Mouse (Mus musculus) embryonic stem cell, embryonic (primary cell): ENCODE results near the gene 4930579G24Rik.

Experiments used
- CTCF ChIA-PET, 4 experiments: fragments of 300-600 bp in 2 of 4; fragments of 350-600 bp in 2 of 4; sonication (Branson Sonifier 250); formaldehyde crosslinking; loops; one replicate each; lab custom pipeline; 2022; ENCODE audit warnings: inconsistent platforms in 2 of 4; lab: Charles Lee
- POLR2A ChIA-PET, 4 experiments: fragments of 300-600 bp in 2 of 4; fragments of 350-600 bp in 2 of 4; sonication (Branson Sonifier 250); formaldehyde crosslinking; loops; one replicate each; lab custom pipeline; 2022; ENCODE audit warnings: antibody characterized with exemption in 4 of 4, inconsistent platforms in 1 of 4; lab: Charles Lee

The 4930579G24Rik gene

DNA sequence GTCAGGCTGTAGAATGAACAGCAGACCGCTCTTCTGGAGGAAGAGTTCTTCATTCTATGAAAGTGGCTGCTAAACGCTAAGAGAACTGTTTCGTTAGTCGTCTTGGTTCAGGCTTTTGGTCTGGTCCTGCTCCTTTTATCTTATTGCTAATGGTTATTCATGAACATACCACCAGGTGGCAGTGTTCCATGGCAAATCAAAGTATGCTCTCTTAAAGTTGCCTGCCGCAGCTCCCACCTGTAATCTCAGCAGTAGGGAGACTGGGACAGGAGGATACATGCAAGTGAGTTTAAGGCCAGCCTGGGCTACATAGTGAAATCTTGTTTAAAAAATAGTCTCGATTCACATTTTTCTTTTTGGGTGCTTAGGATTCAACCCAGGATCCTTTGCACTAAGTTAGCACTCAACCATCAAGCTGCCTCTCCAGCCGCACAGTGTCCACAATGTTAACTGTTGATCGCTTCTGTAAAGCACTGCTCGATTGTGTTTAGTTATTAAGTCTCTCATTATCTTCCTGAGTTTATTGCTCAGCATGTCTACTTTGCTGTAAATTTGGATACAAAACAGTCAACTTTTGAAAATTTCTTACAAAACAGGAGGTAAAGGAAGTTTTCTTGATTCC, 36.0 kb downstream of the 4930579G24Rik start:
- CTCF ChIA-PET, result interaction anchor here (0.5 to 2.4 kb wide), 30 partner anchors 8 to 648 kb away, joined by 3 to 25 read pairs (median 4); no protein-coding TSS in a partner anchor
- POLR2A ChIA-PET, result interaction anchor here in 1 of 4 experiments (1.2 kb wide), 1 partner anchor 36 kb away, joined by 3 read pairs; the partner anchor contains the start of genes 4930579G24Rik and Etfdh

- ChIA-PET CTCF (interaction anchor here in 2 of 4 experiments (1.1 to 4.9 kb wide), 2 partner anchors 139 to 722 kb away, joined by 3 to 44 read pairs; no protein-coding TSS in a partner anchor), POLR2A (interaction anchor here in 1 of 4 experiments (0.9 kb wide), 1 partner anchor 1432 kb away, joined by 4 read pairs; no protein-coding TSS in a partner anchor)
Observed at GRCm38 (mm10) chr3:79670556-79670955, 41.7 kb downstream of the 4930579G24Rik start.

DNA sequence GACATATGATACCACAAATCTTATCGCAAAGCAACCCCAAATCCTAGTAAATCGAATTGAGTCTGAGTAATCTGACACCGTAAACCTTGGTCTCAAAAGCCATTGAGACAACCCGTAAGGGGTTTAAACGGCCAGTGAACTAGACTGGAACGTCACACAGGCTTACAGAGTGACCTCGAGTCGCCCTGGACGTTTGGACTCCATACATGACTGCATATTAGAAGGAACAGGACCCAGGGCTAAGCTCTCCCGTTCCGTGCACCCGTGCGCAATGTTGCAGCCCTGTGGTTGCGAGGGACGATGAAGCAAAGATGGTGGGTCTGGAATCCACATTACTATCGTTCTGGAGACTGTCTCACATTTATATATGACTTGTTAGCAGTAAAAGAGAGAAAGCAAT, 43.3 kb downstream of the 4930579G24Rik start:
- ChIA-PET POLR2A (interaction anchor here in 1 of 4 experiments (0.6 to 1.8 kb wide), 2 partner anchors 20 to 137 kb away, joined by 3 to 5 read pairs; no protein-coding TSS in a partner anchor), CTCF (interaction anchor here (0.5 to 4.9 kb wide), 22 partner anchors 7 to 513 kb away, joined by 3 to 44 read pairs (median 4); partner anchors contain the start of genes 4930579G24Rik (in 2 of the 4), Etfdh (in 1 of the 4) and Fam198b (in 1 of the 4))

- ChIA-PET CTCF (interaction anchor here (0.5 to 4.9 kb wide), 42 partner anchors 8 to 948 kb away, joined by 3 to 44 read pairs (median 4); partner anchors contain the start of genes 4930579G24Rik (in 2 of the 4), Etfdh (in 1 of the 4) and Fam198b (in 1 of the 4)), POLR2A (interaction anchor here in 2 of 4 experiments (0.6 to 1.8 kb wide), 4 partner anchors 18 to 136 kb away, joined by 3 to 5 read pairs (median 3); no protein-coding TSS in a partner anchor)
Observed at GRCm38 (mm10) chr3:79673082-79673481, 44.2 kb downstream of the 4930579G24Rik start.

DNA sequence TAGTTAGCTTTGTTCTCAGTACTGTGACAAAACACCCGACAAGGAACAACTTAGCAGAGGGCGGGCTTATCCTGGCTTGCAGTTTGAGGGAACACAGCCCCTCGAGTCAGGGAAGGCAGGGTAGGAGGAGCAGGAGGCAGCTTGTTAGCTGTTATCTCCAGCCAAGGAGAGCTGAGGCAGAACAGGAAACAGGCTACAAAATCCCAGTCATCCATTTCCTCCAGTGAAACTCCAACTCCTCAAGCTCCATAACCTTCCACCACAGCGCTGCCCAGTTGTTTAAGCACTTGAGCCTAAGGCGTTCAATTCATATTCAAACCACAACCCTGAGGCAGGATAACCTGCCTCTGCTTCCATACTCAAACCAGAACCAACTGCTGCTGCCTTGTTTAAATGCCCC, 45.8 kb downstream of the 4930579G24Rik start:
- ChIA-PET CTCF (interaction anchor here (0.5 to 4.9 kb wide), 15 partner anchors 8 to 725 kb away, joined by 3 to 44 read pairs (median 5); partner anchors contain the start of gene 4930579G24Rik (in 1 of the 4)), POLR2A (interaction anchor here in 2 of 4 experiments (1.0 to 1.7 kb wide), 4 partner anchors 44 to 139 kb away, joined by 3 to 5 read pairs (median 4); partner anchors contain the start of genes 4930579G24Rik (in 1 of the 2), Etfdh (in 1 of the 2) and Fnip2 (in 1 of the 2))

DNA sequence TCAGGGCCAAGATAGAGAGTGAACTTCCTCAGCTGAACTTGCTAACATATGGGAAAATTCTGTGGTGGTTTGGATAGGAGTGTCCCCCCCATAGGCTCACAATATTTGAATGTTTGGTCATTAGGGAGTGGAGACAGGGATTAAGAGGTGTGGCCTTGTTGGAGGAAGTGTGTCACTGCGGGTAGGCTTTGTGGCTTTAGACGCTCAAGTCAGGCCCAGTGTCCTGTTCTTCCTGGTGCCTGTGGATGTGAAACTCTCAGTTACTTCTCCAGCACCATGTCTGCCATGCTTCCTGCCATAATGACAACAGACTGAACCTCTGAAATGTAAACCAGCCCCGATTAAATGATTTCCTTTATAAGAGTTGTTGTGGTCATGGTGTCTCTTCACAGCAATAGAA, 47.5 kb downstream of the 4930579G24Rik start:
- POLR2A ChIA-PET, result no interaction called here
- CTCF ChIA-PET, result interaction anchor here in 1 of 4 experiments (0.5 kb wide), 1 partner anchor 48 kb away, joined by 3 read pairs; no protein-coding TSS in a partner anchor
